Mouse (Mus musculus) gastrocnemius, adult 2 months (tissue): ENCODE results near the gene Ehd4. TPM values are rescaled to one million over a fixed set of nuclear protein-coding genes. Genes with fewer than 3 reads are reported as not detected.
A peak's percentile ranks its signal among the peaks of the same experiment; 100 is the strongest.

Experiments
- DNase-seq: peaks from one replicate; pipeline ENCODE4 v3.0.0; 2022
- H3K27ac ChIP-seq: fragments of 200-600 bp; 2 replicates; pipeline ENCODE4 v1.8.1; 2022; ENCODE audit warnings: mild to moderate bottlenecking
- H3K4me3 ChIP-seq: fragments of 200-600 bp; 2 replicates; pipeline ENCODE4 v1.8.1; 2022; ENCODE audit warnings: mild to moderate bottlenecking, moderate library complexity
- CTCF ChIP-seq: fragments of 200-600 bp; IDR thresholded peaks from 2 replicates; pipeline ENCODE4 v1.8.1; 2022; ENCODE audit warnings: antibody characterized with exemption, mild to moderate bottlenecking, moderate library complexity
- intact Hi-C: fragments of 180-260 bp; cut with DNase I; formaldehyde crosslinking; loops from one replicate; pipeline ENCODE4 v1.15.1; 2025
- long read RNA-seq, 2 experiments: library from polyadenylated mRNA; stranded (forward); transcript quantifications; one replicate each; pipeline ENCODE4 v2.0.0; 2021
- total RNA-seq, 2 experiments: library from RNA; stranded (reverse); gene quantifications; 2 replicates each; pipeline ENCODE4 v1.2.3; 2021

Gene Ehd4
- total RNA-seq = 10 to 100 TPM; 19.5 to 31.7 TPM
- long read RNA-seq, experiment 1, transcript Ehd4-201 (6 exons, 3,730 nt) = major isoform, 55 of 57 reads
- long read RNA-seq, experiment 1, partial matches to known transcripts = 0 of 57 reads
- long read RNA-seq, experiment 1, other reads (novel, unspliced or antisense) = 2 of 57 reads
- long read RNA-seq, experiment 2, transcript Ehd4-201 (6 exons, 3,730 nt) = major isoform, 49 of 58 reads
- long read RNA-seq, experiment 2, partial matches to known transcripts = 1 of 58 reads
- long read RNA-seq, experiment 2, other reads (novel, unspliced or antisense) = 8 of 58 reads

DNA sequence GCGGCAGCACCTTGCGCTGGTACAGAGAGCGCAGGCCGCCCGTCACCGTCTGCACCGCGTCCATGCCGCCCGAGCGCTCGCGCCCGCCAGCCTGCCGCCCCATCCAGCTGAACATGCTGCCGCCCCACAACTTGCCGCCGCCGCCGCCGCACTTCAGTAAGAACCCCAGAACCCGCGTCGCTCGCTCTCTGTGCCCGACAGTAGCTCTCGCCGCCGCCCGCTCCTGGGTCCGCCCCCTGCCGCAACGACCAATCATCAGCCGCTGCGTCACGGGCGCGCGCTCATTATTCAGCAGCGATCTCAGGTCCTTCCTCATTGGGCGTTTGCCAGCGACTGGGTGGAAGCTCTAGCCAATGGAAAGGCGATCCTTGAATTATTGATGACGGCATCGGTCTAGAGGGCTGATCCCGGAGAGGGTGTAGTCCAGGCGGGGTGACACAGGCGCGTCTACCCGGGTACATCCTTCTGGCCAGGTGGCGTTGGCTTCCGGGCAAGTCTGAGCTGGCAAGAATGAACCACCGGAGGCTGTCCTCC lies at the start of gene Ehd4:
TSS of gene Ehd4 (minus strand) at position 246 of the 534 bp plus-strand sequence.
- TF ChIP-seq CTCF = no peak
- Histone ChIP-seq H3K27ac (peak within 1 kb of the TSS; percentile 90), H3K4me3 (peak within 1 kb of the TSS; percentile 96)
- DNase-seq = peak; percentile 99
- intact Hi-C loops = loop anchor here (5.0 kb wide), 1 partner anchor 52 kb away; no protein-coding TSS in a partner anchor

DNA sequence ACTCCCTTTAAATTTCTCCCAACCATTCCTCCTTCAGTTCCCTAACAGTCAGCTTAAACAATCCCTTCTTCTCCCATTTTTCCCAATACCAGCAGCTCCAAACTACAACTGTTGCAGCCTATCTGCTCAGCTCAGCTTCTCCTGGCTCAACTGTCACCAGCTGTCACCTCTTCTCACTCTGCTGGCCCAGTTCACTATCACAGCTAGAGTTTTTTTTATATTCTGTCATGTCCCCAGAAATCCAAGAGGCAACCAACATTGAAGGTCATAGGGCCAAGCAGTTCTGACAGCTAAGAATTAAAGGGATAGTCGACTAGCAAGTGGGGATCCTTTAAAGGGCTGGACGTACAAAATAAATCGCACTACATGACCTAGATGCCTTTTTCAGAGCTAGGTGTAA lies 49.3 kb upstream of the Ehd4 start:
- H3K27ac ChIP-seq = peak overlapping the region; percentile 88
- H3K4me3 ChIP-seq = peak overlapping the region; percentile 57
- no peak for TF ChIP-seq CTCF
- intact Hi-C loops = loop anchor here (2.0 kb wide), 2 partner anchors 31 to 41 kb away; partner anchors contain the start of gene Pla2g4e
- DNase-seq = peak; percentile 67

DNA sequence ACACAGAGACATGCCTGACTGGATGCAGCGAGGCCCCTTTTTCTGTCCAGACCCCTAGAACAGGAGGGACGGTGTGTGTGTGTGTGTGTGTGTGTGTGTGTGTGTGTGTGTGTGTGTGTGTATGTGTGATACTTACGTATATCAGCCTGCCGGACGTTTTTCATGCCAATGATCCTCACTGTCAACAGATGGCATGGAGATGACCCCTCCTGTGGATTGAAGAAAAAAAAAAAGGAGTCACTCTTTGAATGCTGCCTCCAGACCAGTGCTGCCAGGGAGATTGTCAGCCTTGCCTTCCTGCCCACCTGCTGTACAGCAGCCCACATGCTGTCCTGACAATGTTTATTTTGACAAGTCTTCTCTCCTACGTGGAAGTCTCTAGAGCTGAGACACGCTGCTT lies 45.7 kb upstream of the Ehd4 start:
- no peak for TF ChIP-seq CTCF
- peak overlapping the region; percentile 25; the same call in 1 of the 2 replicates for H3K27ac ChIP-seq
- H3K4me3 ChIP-seq = no peak overlapping the region
- DNase-seq = no peak
- intact Hi-C loops = no loop called here

DNA sequence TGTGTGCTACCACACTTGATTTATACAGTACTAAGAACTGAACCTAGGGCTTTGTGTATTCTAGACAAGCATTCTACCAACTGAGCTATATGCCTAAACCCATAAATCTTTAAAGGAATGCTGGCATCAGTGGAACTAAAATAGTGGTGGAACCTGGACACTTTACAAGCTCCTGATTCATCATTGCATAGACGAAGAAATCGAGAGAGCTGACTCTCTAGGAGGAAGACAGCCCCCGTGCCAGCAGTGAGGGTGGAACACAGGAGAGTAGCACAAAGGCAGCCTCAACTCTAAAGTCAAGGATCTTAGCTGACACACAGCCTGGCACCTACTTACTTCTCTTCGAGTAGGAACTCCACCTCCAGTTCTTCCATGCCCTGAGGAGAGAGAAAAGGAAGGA lies 33.8 kb upstream of the Ehd4 start:
- no peak overlapping the region for H3K27ac ChIP-seq
- intact Hi-C loops = no loop called here
- no peak for DNase-seq
- TF ChIP-seq CTCF = no peak
- H3K4me3 ChIP-seq = no peak overlapping the region

DNA sequence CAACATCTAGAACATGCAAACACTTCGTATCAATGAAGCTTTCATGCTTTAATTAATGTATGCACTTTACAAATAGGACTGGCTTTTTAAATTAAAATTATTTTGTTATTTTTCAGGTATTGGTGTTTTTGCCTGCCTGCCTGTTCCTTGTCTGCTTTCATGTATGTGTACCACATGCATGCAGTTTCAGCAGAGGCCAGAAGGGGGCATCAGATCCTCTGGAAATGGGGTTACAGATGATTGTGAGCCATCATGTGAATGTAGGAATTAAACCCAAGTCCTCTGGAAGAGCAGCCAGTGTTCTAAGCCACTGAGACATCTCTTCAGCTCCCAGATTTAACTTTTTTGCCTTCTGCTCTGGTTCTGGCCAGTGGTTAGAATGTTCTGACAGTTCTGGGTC lies 33.2 kb upstream of the Ehd4 start:
- Histone ChIP-seq H3K4me3 (no peak overlapping the region), H3K27ac (no peak overlapping the region)
- peak; percentile 42 for TF ChIP-seq CTCF
- DNase-seq = no peak
- intact Hi-C loops = loop anchor here (2.0 kb wide), 1 partner anchor 77 kb away; no protein-coding TSS in a partner anchor

DNA sequence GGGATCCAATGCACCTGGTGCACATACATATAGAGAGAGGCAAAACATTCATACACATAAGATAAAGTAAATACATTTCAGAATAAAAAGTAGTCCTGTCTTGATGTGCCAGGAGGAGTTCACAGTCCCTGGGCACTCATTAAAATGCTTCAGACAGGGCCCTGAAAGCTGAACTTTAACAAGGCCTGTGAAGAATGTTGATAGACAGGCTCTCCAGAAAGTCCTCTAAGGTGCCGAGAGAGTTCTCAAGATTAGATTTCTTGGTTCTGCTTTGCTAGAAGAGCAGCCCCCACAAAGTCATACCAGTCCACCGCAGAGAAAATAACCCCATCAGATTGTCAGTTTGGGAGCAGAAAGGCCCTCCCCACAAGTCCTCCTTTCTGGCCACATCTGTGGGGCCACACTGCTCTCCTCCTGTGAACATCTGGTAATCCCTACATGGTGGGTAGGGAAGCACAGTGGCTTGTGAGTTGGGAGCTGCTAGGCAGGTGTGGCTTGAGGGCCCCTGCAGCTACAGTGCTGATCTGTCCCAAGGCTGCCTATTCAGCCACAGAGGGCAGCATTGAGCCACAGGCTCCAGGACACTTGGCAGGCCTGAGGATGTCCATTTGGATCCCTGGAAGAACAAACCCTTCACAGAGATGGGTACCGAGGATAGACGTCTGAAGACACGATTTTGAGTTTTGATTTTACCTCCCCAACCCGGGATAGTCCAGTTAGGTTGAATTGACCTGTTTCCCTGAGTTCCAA lies 31.3 kb upstream of the Ehd4 start:
- H3K4me3 ChIP-seq = no peak overlapping the region
- intact Hi-C loops = loop anchor here (2.0 kb wide), 1 partner anchor 79 kb away; no protein-coding TSS in a partner anchor
- TF ChIP-seq CTCF = peak; percentile 63
- DNase-seq = peak; percentile 55
- no peak overlapping the region for H3K27ac ChIP-seq

DNA sequence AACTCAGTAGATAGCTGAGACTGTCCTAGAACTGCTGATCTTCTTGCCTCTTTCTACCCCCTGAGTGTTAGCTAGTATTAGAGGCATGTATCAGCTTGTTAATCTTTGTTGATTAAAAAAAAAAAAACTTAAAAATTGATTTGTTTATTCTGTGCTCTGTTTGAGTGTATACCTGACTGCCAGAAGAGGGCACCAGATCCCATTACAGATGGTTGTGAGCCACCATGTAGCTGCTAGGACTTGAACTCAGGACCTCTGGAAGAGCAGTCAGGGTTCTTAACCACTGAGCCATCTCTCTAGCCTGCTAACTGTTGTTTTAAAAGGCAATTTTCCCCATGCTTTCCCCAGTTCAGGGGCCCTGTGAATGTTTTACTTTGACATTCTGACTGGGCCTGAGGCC lies 24.5 kb upstream of the Ehd4 start:
- no peak overlapping the region for H3K27ac ChIP-seq
- DNase-seq = no peak
- peak; percentile 53 for TF ChIP-seq CTCF
- no peak overlapping the region for H3K4me3 ChIP-seq
- intact Hi-C loops = no loop called here

DNA sequence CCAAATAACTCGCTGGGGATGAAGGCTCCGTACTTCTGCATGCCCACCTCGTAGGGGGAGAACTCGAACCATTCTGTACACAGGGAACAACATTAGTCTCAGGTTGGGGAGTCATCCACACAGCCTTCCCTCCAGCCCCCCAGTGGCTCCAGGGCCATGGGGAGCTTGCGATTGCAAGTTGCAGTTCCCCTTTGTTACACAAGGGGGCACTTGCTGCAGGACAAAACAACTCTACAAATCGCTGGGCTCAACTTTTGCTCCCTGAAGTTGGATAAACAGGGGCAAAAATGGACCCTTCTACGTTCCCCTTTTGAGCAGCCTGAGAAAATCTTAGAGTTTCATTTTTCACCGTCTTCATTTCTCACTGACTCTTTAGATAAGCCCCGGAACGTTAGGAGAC lies 19.3 kb upstream of the Ehd4 start:
- peak; percentile 68 for DNase-seq
- Histone ChIP-seq H3K27ac (no peak overlapping the region), H3K4me3 (no peak overlapping the region)
- TF ChIP-seq CTCF = peak; percentile 93
- intact Hi-C loops = no loop called here

DNA sequence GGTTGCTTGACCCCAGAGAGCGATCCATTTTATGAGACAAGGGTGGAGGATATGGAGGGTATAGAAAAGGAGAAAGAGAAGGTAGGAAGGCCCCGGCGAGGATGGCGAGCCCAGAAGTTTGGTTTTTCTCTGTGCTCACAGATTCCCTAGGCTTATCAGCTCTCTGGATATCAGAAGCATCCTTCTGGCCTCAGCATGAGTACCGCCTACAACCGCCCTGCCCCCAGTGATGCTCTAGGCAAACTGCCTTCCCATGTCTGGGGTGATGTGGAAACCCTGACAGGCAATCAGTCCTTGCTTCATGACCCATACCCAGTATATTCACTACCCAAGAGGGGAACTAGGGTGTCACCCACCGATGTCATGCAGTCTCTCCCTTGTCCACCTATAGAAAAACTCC lies 17.0 kb upstream of the Ehd4 start:
- intact Hi-C loops = loop anchor here (2.0 kb wide), 1 partner anchor 87 kb away; no protein-coding TSS in a partner anchor
- DNase-seq = no peak
- no peak overlapping the region for H3K27ac ChIP-seq
- no peak for TF ChIP-seq CTCF
- H3K4me3 ChIP-seq = no peak overlapping the region

DNA sequence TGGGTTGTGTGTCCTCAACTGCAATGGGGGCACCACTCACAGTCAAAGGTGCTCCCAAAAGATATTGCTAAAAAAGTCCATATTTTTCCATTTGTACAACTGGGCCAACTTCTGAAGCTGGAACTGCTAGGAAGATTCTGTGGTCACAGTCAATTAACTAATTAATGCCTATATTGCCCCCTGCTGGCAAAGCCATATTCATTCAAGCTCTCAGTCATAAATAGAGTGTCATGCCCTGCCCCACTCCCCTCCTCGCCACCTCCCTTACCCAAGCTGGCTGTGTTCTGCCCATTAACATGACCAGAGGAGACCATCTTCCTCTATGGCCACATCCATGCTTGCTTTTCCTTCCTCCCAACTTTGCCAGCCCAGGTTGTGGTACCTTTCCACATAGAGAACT lies 16.3 kb upstream of the Ehd4 start:
- intact Hi-C loops = loop anchor here (2.0 kb wide), 1 partner anchor 86 kb away; no protein-coding TSS in a partner anchor
- no peak overlapping the region for H3K27ac ChIP-seq
- no peak overlapping the region for H3K4me3 ChIP-seq
- TF ChIP-seq CTCF = peak; percentile 63
- no peak for DNase-seq

DNA sequence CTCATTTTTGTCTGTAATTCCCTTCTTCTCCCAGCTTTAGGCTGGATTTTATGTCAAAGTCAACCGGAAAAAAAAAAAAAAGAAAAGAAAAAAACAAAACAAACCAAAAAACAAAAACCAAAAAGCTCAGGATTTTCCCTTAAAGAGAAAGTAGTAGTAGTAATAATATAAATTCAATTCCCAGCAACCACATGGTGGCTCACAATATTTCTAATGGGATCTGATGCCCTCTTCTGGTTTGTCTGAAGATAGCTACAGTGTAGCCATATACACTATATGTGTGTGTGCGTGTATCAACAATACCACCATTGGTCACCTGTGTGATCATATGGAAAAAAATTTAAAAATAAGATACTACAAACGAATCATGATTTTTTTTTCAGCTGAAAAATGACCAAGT lies 15.0 kb upstream of the Ehd4 start:
- DNase-seq = no peak
- no peak overlapping the region for H3K4me3 ChIP-seq
- H3K27ac ChIP-seq = no peak overlapping the region
- peak; percentile 63 for TF ChIP-seq CTCF
- intact Hi-C loops = no loop called here

DNA sequence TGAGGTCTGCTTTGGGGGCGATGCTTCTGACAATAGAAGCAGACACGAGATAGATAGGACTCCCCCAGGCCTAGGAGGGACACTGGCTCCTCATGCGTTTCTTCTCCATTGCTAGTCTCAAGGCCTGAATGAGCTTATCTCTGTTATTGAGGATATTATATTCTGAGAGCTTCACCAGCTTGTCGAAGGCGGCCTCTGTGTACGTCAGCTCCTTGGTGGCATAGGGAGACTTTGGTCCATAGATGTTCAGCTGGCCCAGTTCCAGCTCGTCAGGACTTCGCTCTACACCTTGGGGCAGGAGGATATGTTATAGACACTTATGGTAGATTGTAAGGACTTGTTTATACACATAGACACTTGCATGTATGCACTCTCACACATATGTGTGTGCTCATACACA lies 13.4 kb upstream of the Ehd4 start:
- DNase-seq = no peak
- no peak overlapping the region for H3K27ac ChIP-seq
- H3K4me3 ChIP-seq = no peak overlapping the region
- TF ChIP-seq CTCF = no peak
- intact Hi-C loops = no loop called here

DNA sequence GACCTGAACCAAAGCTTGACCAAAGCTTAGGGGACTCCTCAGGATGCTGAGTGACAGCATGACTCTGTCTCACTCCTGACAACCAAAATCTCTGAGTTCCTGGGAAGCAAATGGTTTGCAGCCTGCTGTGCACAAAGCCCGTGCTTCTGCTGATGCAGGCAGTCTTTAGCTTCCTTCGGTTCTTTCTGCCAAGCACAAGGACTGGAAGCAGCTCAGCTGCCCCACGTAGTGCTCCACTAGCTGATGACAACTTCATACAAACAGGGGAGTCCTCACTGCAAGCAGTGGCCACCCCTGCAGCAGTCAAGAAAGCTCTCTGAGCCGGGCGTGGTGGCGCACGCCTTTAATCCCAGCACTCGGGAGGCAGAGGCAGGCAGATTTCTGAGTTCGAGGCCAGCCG lies 11.1 kb upstream of the Ehd4 start:
- no peak overlapping the region for H3K27ac ChIP-seq
- no peak for DNase-seq
- H3K4me3 ChIP-seq = no peak overlapping the region
- intact Hi-C loops = no loop called here
- no peak for TF ChIP-seq CTCF
